Mouse (Mus musculus): Measurements from ENCODE around the gene Arhgap33. TPM values are rescaled to one million over a fixed set of nuclear protein-coding genes. Genes with fewer than 3 reads are reported as not detected.

Gene Arhgap33
- polyA plus RNA-seq, 1 experiment from 2014 or later, result 13.2 TPM

DNA sequence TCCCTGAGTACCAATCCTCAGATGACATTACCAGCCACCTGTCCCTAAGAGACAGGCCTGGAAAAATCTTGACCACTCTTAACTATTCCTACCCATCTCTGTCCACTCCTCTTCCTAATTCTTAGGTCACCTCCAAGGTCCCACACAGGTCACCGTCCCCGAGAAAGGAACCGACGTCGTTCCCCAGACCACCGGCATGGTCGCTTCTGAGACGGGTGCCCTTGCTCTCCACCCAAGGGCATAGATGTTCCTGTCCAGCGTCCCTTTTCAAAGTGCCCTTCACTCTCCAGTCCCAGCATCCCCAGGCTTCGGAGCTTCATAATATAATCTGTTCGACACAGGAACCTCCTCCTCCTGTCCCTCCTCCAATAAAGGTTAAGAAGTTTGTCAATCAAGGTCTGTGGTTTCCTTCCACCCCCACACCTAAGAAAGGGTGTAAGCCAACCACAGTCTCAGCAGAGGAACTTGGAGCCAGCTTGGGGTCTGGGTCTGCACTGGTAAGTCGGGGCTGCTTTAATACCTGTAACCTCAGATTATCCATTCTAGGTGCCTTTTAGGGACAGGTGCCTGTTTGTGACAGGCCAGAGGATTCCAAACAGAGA, 30.2 kb upstream of the Arhgap33 start, which contains the start of gene Igflr1:
TSS of gene Igflr1 (plus strand) at position 458 of the 602 bp plus-strand sequence.
- 95% methylated on average over 12 of the region's 12 CpGs for WGBS
- Histone ChIP-seq H3K4me1 (ENCODE audit: control insufficient read depth, insufficient read depth, low read length) (no peaks in the 10 kb centered on the region), H3K27me3 (ENCODE audit: control insufficient read depth, insufficient read depth, low read length) (no peaks in the 10 kb centered on the region), H3K36me3 (ENCODE audit: control insufficient read depth, insufficient read depth, low read length) (peaks cover 35% of the 10 kb centered on the region), H3K4me2 (replicated peaks; ENCODE audit: low read depth, low read length) (no peak within 1 kb of the TSS), H3K9me3 (ENCODE audit: control insufficient read depth, low read depth, low read length) (no peaks in the 10 kb centered on the region), H3K4me3 (ENCODE audit: low read depth, low read length) (0 out of 2 replicates have a peak within 1 kb of the TSS, but pooled peaks have one; percentile 59), H3K27ac (ENCODE audit: low read length) (no peak within 1 kb of the TSS), H3K9ac (replicated peaks; ENCODE audit: low read depth, low read length) (no peak within 1 kb of the TSS)
- ATAC-seq (ENCODE audit: insufficient number of reproducible peaks, insufficient read depth, low FRiP score, low read depth), result no peak

DNA sequence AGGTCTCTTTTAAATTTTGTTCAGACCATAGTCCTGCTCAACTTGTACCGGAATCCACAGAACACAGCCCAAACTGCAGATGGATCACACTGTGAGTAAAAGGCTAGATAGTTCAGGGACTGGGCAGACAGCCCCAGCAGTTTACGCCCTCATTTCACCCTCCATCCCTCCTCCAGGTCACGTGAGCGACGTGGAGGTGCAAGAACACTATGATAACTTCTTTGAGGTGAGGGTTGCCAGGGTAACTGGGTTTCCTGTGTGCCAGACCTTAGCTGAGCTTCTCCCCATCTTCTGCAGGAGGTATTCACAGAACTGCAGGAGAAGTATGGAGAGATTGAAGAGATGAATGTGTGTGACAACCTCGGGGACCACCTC, 29.0 kb upstream of the Arhgap33 start:
- 25% methylated on average over 6 of the region's 6 CpGs for WGBS

DNA sequence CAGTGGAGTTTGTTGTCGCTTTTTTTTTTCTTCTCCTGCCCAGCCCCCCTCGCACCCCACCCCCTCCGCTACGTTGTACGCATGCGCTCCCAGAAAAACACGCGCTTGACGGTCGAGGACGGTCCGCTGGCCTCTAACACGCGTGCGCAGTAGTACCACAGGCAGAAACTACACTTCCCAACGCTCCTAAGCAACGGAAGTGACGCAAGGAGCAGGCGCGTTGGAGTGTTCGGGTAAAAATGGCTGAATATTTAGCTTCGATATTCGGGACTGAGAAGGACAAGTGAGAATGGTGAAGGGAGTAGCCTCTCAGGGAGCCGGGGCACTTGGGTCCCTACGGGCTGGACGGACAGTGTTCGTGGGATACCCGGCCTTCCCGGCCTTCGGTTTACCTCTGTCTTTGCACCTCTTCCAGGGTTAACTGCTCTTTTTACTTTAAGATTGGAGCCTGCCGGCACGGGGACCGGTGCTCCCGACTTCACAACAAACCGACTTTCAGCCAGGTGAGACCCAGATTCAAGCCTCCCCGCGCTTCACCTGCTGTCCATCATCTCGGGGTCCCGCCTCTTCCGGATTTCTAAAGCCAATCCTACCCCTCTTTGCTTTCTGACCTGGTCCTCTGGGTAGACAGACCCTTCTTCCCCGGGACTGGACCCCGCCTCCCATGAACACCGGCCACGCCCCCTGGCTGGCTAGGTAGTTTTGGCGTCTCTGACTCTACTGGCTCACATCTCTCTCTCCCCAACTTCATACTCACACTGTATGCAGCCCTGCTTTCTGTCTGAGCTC, 28.5 kb upstream of the Arhgap33 start, which contains the start of the genes U2af1l4, Gm49396 and Psenen:
TSS of gene U2af1l4 (plus strand) at position 185 of the 789 bp plus-strand sequence.
TSS of gene Gm49396 (plus strand) at position 228 of the 789 bp plus-strand sequence.
TSS of gene Psenen (minus strand) at position 511 of the 789 bp plus-strand sequence.
- Histone ChIP-seq H3K9me3 (ENCODE audit: control insufficient read depth, low read depth, low read length) (no peaks in the 10 kb centered on the region), H3K4me3 (ENCODE audit: low read depth, low read length) (peak within 1 kb of the TSS; percentile 59), H3K4me1 (ENCODE audit: control insufficient read depth, insufficient read depth, low read length) (peaks cover 7% of the 10 kb centered on the region; the same call in 1 of the 2 replicates), H3K27ac (ENCODE audit: low read length) (peak within 1 kb of the TSS; percentile 96), H3K36me3 (ENCODE audit: control insufficient read depth, insufficient read depth, low read length) (peaks cover 17% of the 10 kb centered on the region), H3K4me2 (replicated peaks; ENCODE audit: low read depth, low read length) (peak within 1 kb of the TSS; percentile 77), H3K27me3 (ENCODE audit: control insufficient read depth, insufficient read depth, low read length) (no peaks in the 10 kb centered on the region), H3K9ac (replicated peaks; ENCODE audit: low read depth, low read length) (peak within 1 kb of the TSS; percentile 55)
- ATAC-seq (ENCODE audit: insufficient number of reproducible peaks, insufficient read depth, low FRiP score, low read depth), result peak; percentile 87
- WGBS, result under 1% methylated on average over 45 of the region's 45 CpGs

More for the DNA sequence above, 29.0 kb upstream of the Arhgap33 start:
- H3K36me3 ChIP-seq (ENCODE audit: control insufficient read depth, insufficient read depth, low read length), result peaks cover 23% of the 10 kb centered on the region
- H3K4me2 ChIP-seq (replicated peaks; ENCODE audit: low read depth, low read length), result peak overlapping the region; percentile 55
- no peak for ATAC-seq (ENCODE audit: insufficient number of reproducible peaks, insufficient read depth, low FRiP score, low read depth)
- H3K4me1 ChIP-seq (ENCODE audit: control insufficient read depth, insufficient read depth, low read length), result 0 out of 2 replicates have a peak, but pooled peaks cover 1% of the 10 kb centered on the region
- H3K27me3 ChIP-seq (ENCODE audit: control insufficient read depth, insufficient read depth, low read length), result no peaks in the 10 kb centered on the region
- no peaks in the 10 kb centered on the region for H3K9me3 ChIP-seq (ENCODE audit: control insufficient read depth, low read depth, low read length)
- peak overlapping the region; percentile 96 for H3K27ac ChIP-seq (ENCODE audit: low read length)
- H3K9ac ChIP-seq (replicated peaks; ENCODE audit: low read depth, low read length), result 0 out of 2 replicates have a peak overlapping the region, but pooled peaks have one; percentile 21
- peak overlapping the region; percentile 59 for H3K4me3 ChIP-seq (ENCODE audit: low read depth, low read length)

DNA sequence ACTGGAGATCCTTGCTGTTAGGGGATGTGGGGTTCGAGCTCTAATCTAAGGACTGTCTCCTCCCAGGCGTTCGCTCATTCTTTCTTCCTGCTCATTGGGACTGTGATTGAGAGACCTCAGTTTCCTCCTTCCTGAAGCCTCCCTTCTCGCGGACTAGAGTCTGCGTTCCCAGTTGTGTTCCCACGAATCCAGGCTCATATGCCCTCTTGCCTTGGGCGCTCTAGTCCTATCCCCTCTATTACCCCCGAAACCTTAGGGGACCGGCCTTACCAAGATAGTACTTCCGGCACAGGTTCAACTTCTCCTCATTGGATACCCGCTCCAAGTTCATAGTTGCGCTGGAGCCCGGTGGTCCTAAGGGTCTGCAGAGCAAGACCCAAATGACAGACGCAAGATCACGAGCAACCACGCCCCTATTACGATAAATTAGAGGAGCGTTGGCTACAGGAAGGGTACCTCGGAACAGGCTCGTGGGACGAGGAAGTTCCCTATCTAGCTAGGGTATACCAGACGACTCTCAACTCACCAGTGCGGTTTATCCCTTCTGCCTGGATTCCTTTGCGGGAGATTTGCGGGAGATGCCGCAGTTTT, 27.8 kb upstream of the Arhgap33 start:
- H3K4me2 ChIP-seq (replicated peaks; ENCODE audit: low read depth, low read length), result peak overlapping the region; percentile 77
- H3K36me3 ChIP-seq (ENCODE audit: control insufficient read depth, insufficient read depth, low read length), result peaks cover 15% of the 10 kb centered on the region
- H3K27ac ChIP-seq (ENCODE audit: low read length), result peak overlapping the region; percentile 76
- WGBS, result under 1% methylated on average over 27 of the region's 27 CpGs
- H3K4me3 ChIP-seq (ENCODE audit: low read depth, low read length), result peak overlapping the region; percentile 59
- peak overlapping the region; percentile 55 for H3K9ac ChIP-seq (replicated peaks; ENCODE audit: low read depth, low read length)
- ATAC-seq (ENCODE audit: insufficient number of reproducible peaks, insufficient read depth, low FRiP score, low read depth), result no peak
- H3K4me1 ChIP-seq (ENCODE audit: control insufficient read depth, insufficient read depth, low read length), result peaks cover 11% of the 10 kb centered on the region; the same call in 1 of the 2 replicates
- no peaks in the 10 kb centered on the region for H3K9me3 ChIP-seq (ENCODE audit: control insufficient read depth, low read depth, low read length)
- no peaks in the 10 kb centered on the region for H3K27me3 ChIP-seq (ENCODE audit: control insufficient read depth, insufficient read depth, low read length)

DNA sequence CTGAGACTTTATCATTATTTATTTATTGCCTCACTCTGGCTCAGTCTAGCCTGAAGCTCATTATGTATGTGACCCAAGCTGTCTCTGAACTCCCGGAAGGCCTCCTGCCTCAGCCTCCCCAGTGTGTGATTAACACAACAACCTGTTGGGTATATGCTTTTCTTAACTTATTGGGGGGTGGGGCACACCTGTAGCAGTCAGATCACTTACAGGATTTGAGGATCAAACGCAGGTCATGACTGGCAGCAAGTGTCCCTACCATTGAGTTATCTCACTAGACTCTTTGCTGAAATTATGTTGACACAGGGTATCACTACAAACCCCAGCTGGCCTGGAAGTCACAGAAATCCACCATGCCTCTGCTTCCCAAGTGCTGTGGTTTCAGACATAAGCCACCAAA, 25.4 kb upstream of the Arhgap33 start:
- H3K4me2 ChIP-seq (replicated peaks; ENCODE audit: low read depth, low read length), result peak overlapping the region; percentile 36
- no peaks in the 10 kb centered on the region for H3K9me3 ChIP-seq (ENCODE audit: control insufficient read depth, low read depth, low read length)
- 60% methylated on average over 2 of the region's 2 CpGs for WGBS
- H3K4me3 ChIP-seq (ENCODE audit: low read depth, low read length), result peak overlapping the region; percentile 68; the same call in 1 of the 2 replicates
- H3K27me3 ChIP-seq (ENCODE audit: control insufficient read depth, insufficient read depth, low read length), result no peaks in the 10 kb centered on the region
- peaks cover 23% of the 10 kb centered on the region for H3K36me3 ChIP-seq (ENCODE audit: control insufficient read depth, insufficient read depth, low read length)
- H3K4me1 ChIP-seq (ENCODE audit: control insufficient read depth, insufficient read depth, low read length), result peaks cover 11% of the 10 kb centered on the region; the same call in 1 of the 2 replicates
- ATAC-seq (ENCODE audit: insufficient number of reproducible peaks, insufficient read depth, low FRiP score, low read depth), result no peak
- no peak overlapping the region for H3K27ac ChIP-seq (ENCODE audit: low read length)
- H3K9ac ChIP-seq (replicated peaks; ENCODE audit: low read depth, low read length), result no peak overlapping the region

DNA sequence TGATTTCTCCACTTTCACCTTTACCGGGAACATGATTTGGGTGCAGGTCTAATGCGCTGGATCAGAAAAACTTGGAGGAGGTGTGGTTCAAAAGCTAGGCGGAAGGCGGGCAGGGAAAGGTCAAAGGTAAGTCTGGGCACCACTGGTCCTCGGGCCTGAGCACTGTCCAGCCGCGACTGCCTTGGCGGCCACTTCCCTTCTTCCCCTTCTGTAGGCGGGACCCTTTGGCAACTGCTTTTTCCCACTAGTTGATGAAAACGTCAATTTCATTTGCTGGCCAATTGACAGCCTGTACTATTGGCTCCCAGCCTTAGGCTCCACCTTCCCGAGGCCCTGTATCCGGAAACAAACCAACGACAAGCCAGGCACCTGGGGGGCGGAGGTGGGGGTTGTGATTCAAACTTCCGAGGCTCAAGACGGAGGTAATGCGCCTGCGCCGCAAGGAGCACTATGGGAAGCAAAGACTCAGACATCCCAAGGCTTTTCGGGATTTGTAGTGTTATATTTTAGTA, 24.6 kb upstream of the Arhgap33 start, which contains the start of gene Lin37:
TSS of gene Lin37 (minus strand) at position 396 of the 512 bp plus-strand sequence.
- H3K4me2 ChIP-seq (replicated peaks; ENCODE audit: low read depth, low read length), result peak within 1 kb of the TSS; percentile 90
- WGBS, result under 1% methylated on average over 20 of the region's 20 CpGs
- peaks cover 11% of the 10 kb centered on the region; the same call in 1 of the 2 replicates for H3K4me1 ChIP-seq (ENCODE audit: control insufficient read depth, insufficient read depth, low read length)
- H3K27me3 ChIP-seq (ENCODE audit: control insufficient read depth, insufficient read depth, low read length), result no peaks in the 10 kb centered on the region
- H3K4me3 ChIP-seq (ENCODE audit: low read depth, low read length), result peak within 1 kb of the TSS; percentile 68
- peak within 1 kb of the TSS; percentile 28; the same call in 1 of the 2 replicates for H3K27ac ChIP-seq (ENCODE audit: low read length)
- H3K9ac ChIP-seq (replicated peaks; ENCODE audit: low read depth, low read length), result peak within 1 kb of the TSS; percentile 62
- peaks cover 22% of the 10 kb centered on the region for H3K36me3 ChIP-seq (ENCODE audit: control insufficient read depth, insufficient read depth, low read length)
- peak; percentile 87 for ATAC-seq (ENCODE audit: insufficient number of reproducible peaks, insufficient read depth, low FRiP score, low read depth)
- H3K9me3 ChIP-seq (ENCODE audit: control insufficient read depth, low read depth, low read length), result no peaks in the 10 kb centered on the region

DNA sequence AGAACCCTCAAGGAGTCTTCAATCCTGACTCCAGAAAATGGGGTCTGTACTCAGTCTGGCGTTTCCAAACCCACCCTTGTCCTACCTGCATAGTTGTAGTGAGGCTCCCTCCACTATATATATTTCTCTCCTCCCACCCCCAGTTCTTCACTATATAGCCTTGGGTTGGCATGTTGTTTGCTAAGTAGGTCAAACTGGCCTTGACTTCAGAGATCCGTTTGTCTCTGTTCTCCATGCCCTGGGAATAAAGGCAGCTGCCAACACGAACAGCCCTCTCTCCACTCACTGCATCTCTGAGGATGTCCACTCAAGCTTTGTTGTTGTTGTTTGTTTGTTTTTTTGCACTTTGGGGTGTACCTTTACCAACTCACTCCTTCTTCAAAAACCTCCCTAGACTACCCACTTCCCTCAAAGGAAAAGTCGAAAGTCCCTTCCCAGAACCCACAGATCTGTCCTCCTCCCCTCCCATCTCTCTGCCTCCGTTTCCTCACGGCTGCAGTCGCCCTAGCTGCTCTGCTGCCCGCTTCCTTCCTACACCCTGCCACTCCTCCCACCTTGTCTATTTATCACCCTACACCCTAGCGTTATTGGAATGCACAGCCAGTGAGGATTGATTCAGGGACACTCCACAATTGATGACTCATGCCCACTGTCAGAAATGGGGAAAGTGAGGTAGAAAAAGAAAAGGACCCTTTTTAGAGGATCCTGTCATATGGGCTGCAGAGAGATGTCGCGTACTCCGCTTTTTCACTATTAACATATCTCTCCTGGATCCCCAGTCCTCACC, 24.0 kb upstream of the Arhgap33 start:
- no peak for ATAC-seq (ENCODE audit: insufficient number of reproducible peaks, insufficient read depth, low FRiP score, low read depth)
- 15% methylated on average over 12 of the region's 12 CpGs for WGBS

More for the DNA sequence above, 24.0 kb upstream of the Arhgap33 start:
- H3K4me1 ChIP-seq (ENCODE audit: control insufficient read depth, insufficient read depth, low read length), result peaks cover 11% of the 10 kb centered on the region; the same call in 1 of the 2 replicates
- H3K27ac ChIP-seq (ENCODE audit: low read length), result peak overlapping the region; percentile 28; the same call in 1 of the 2 replicates
- H3K4me2 ChIP-seq (replicated peaks; ENCODE audit: low read depth, low read length), result peak overlapping the region; percentile 90
- H3K9ac ChIP-seq (replicated peaks; ENCODE audit: low read depth, low read length), result peak overlapping the region; percentile 62
- peak overlapping the region; percentile 68 for H3K4me3 ChIP-seq (ENCODE audit: low read depth, low read length)
- no peaks in the 10 kb centered on the region for H3K9me3 ChIP-seq (ENCODE audit: control insufficient read depth, low read depth, low read length)
- H3K27me3 ChIP-seq (ENCODE audit: control insufficient read depth, insufficient read depth, low read length), result no peaks in the 10 kb centered on the region
- peaks cover 20% of the 10 kb centered on the region for H3K36me3 ChIP-seq (ENCODE audit: control insufficient read depth, insufficient read depth, low read length)

Data from stomach, embryonic 14.5 days (tissue).